Mouse (Mus musculus) kidney, adult 9 months (tissue): ENCODE measurements around the gene Arid1b.

Experiments
- DNase-seq: peaks from one replicate; pipeline ENCODE4 v3.0.0; 2022

Gene Arid1b

DNA sequence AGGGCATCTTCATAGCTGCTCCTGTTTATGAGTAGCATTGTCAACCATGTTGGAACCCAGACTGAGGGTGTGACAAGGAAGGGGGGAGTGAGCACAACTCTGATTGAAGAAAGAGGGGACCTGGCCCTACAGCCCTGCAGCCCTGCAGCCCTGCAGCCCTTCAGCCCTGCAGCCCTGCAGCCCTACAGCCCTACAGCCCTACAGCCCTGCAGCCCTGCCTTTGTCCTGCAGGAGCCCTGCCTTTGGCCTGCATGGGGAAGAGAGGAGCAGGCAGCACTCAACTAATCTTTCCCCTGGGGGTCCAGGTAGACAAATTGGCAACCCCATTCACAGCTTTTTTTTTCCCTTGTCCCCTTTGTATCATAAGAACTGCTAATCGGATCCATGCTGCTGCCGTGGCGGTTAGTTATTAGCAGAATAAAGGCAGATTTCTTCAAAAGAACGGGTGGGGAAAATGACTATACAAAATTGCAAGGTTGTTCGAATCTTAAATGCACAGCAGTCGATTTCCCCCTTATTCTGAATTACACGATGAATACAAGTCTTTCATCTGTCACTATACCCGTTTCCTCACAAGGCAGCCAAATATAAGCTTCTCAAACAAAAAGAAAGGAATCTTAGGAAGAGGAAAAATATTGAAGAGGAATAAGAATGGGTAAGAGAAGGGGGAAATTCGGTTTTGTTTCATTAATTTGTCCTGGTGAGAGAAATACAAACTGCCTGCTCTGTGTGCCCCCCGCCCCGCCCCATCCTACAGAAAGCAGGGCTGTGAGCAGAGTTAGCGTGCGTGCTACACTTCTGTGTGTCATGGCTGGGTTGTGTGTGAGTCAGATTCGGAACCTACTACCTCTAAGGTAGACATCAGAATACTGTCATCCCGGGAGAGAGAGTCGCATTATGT lies 260.8 kb downstream of the Arid1b start:
- no peak for DNase-seq

DNA sequence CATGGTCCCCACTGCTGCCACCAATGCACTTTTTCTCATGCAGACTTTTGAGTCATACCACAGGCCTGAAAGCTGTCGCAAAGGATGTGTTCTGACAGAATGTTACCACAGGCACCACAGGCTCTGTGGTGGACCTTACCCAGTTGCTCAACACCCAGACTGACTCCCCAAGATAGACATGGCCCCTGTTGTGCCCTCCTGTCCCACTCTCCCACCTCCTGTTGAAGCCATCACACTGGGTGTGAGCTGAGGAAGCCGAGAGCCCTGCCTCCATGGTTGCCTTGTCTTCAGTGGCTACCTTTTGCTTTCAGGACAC lies 261.4 kb downstream of the Arid1b start:
- DNase-seq = no peak

DNA sequence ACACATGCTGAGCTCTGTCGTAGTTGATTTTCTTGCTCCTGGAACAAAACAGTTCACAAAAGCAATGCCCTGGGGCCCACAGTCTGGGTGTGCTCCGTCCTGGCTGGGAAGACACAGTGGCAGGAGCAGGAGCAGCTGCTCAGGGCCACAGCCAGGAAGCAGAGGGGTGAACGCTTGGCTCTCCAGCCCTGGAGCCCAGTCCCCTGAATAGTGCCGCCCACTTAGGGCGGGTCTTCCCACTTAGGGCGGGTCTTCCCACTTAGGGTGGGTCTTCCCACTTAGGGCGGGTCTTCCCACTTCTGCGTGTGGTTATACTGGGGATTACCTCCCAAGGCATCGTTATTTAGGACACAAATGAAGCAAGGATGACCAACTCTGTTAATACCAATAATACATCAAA lies 264.8 kb downstream of the Arid1b start:
- no peak for DNase-seq

DNA sequence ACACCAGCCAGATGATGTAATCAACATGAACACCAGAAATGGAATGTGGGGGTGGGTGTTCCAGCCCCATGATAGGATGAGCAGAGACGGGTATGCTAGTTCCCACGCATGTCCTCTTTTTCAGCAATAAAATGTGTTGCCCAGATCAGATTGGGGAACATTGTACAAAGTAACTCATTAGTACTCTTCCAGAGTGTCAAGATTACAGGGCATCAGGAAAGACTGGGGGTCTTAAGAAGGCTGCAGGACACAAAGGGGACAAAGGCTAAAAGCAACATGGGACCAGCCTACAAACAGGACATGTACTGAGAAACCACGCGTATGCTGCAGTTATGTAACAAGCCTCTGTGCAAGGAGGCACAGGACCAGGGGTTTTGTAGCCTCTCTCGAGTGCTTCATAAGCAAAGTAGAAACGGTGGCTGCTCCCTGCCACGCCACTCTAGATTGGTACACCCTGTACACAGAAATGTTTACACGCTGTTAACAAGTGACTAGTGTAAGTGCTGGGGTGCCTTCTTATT lies 267.1 kb downstream of the Arid1b start:
- peak; percentile 41 for DNase-seq

DNA sequence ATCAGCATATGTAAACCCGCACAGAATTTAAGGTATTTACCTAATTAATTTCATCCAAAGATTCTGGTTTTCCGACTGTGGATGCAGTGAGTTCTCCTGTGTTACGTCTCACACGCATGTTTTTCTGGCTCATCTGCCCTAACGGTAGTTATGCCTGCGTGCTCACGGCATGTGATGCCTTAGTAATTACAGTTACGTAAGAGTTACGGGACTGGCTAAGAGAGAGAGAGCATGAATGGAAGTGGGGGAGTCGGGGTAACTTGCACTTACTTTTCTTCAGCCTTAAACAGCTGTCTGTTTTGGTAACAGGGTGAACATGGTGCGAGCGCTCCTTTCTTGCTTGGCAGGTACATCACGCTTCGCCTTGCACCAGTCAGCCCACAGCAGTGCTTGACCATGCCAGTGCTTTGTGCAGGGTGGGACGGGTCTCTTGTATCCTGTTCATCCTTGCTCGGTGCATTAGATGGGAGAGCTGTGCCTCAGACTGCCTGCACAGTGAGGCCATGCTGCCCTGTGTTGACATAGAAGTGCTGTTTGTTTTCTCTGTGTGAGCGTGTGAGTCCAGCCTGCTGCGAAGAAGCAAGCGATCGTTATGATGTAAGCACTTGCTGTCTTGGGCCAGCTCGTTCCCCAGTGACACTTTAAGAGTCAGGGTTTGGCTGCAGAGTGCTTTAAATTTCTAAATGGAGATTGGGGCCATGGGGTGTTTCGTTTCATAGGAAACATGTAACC lies 267.9 kb downstream of the Arid1b start:
- no peak for DNase-seq

DNA sequence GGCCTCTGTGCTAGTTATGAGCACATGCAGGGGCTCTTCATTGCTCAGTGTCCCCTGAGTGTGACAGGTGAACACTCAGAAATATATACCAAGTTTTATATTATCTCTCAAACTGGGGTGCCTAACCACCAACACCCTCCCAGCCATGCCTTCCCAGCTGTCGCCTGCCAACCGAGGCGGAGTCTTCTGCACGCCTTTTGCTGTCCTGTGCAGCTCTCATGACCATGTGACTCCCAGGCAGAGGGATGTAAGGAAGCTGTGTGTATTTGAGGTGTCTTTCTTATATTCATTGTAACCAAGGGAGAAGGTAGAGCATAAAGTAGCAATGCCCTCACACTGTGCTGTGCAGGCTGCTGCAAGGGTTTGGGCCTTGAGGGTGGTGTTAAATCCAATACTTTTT lies 268.7 kb downstream of the Arid1b start:
- no peak for DNase-seq

DNA sequence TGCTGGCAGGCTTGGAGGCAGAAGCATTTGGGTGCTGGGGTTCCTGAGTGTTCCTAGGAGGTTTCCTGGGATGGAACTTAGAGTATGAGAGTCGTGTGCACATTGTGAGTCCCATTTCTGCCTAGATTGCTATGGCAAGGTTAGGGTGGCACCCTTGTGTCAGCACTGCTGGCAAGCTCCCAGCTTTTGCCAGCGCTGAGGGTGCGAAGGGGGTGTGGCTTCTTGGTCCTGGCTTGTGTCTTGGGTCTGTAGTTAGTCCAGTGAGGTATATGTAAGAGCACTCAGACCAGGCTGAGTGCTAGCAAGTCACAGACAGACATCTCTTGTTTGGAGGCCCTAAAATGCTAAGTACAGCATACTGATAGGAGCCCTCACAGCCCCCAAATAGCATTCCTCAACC lies 270.7 kb downstream of the Arid1b start:
- DNase-seq = no peak

DNA sequence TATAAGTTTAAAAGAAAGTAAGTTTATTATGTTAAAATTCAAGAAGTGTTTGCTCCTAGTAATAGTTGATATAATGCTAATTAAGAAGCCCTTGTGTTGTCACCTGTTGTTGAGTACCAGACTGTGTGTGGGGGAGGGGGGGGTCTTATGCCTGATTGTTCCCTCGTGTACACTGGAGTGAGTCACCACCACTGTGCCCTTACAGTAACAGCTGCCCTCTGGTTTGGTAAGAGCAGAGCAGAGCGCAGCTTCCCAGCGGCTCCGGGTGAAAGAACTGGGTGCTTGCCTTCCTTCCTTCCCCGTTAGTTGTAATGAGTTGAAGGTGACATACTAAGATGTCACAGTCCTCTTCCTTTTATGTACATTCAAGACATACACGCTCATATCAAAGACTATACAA lies 271.5 kb downstream of the Arid1b start:
- DNase-seq = no peak

DNA sequence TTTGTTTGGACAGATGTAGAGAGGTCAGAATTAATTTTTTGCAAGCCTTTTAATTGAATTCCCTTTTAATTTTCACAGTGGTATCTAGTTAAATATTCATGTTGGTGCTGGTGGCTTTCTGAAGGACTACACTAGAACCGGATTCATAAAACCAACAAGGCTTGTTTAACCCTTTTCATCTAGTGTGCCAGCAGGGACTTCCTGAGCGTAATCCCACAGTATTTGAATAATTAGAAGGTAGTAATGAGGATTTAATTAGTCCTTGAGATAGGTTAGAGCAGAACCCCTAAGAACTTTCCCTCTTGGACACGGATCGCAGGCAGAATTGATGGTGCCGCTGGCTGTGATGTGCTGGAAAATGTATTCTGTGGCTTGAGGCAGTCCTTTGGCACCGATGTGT lies 273.6 kb downstream of the Arid1b start:
- no peak for DNase-seq

DNA sequence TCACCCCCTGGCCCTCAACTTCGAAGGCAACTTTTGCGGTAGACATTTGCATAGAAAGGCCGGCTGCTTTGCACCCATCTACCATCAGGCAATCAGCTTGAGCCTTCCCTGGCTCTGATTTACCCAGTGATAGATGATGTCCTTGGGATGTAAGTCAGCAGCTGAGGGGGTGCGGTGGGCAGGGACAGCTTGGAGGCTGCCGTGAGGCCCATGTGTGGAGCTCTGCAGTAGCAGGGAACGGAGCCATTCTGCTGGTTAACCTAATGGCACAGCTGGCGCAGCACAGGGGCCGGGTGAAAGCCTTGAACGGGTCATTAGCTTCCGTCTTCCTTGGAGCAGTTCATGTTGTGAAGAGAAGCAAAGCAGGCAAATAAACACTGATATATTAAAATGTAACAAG lies 275.2 kb downstream of the Arid1b start:
- DNase-seq = no peak

DNA sequence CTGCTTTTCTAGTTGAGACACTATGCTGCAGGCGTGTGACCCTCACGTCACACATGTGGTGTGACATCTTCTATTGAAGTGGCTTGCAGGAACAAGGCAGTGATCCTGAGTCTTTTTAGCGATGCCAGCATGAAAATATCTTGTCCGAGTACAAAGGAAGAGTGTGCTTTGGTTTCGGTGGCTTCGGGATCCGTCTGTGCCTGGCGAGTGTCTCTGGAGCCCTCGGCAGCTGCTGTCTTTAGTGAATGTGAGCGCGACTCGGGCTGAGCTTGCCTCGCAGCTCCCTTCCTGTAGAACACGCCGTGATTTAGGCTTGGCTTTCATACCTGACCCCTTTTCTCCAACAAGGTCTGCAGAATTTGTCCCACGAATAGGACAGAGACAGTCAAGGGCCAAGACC lies 275.6 kb downstream of the Arid1b start:
- DNase-seq = no peak

DNA sequence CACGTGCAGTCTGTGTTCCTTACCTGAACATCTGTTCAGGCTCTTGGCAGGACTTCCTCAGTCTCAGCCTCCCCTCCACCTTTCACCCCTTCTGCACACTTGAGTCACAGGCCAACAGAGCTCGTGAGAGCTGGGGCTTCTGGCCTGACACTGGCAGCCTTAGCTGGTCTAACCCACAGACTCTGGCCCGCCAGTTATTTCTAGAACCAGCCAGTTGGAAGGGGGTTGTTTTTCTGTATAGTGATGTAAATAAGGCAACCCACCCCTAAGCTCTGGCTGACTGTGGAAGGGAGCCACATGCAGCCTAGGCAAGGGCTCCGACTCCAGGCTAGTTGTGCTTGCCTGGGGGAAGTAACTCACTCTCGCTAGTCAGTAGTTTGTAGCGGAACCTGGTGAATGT lies 276.7 kb downstream of the Arid1b start:
- no peak for DNase-seq

DNA sequence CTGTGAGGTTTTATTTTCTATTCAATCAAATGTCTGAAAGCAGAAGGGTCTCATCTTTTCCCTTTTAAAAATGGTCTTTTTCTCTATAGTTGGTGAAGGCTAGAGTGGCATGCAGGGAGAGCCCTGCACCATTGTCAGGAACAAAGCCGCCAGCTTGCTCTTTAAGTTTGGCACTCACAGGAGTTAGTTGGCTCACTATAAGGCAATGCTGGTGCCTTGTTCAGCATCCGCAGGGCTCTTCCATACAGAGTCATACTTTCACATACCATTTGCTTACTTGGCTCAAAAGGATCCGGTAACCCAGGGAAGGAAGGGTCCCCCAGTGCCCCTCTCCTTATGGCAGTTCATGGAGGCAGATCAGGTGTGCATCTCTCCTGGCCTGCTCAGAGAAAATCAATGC lies 279.0 kb downstream of the Arid1b start:
- DNase-seq = no peak

DNA sequence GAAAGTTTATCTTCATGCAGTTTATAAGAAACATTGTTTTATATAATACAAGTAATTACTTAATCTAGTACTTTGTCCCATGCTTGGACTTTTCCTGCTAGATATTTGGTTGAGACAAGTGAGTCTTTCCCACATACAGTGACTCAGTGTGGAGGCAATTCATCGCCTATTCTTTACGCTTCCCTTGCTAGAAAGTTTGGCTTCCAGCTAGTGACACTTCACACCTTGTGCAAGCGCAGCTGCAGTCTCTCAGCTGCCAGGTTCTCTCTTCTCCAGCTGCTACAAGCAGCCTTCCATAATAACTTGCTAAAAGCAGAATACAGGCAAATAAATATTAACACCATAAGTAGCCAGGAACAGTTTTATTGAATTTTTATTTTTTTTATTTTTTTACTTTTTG lies 279.6 kb downstream of the Arid1b start:
- DNase-seq = no peak

DNA sequence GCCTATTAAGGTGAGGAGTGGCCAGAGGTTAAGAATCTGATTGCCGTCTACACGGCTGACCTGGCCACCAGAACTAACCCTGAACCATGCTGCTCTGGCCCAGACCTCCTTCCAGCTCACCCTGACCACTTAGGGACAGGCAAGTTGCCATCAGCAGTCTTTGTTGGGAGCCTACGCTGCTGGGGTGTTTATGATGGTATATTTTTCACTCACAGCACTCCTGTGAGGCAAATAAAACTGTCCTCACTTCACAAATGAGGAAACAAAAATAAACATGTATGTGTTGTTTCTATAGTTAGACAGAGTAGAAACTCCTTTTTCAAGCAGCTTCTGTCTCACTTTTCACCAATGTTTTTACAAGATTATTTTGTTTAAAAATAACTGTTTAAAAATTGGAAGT lies 280.3 kb downstream of the Arid1b start:
- no peak for DNase-seq

DNA sequence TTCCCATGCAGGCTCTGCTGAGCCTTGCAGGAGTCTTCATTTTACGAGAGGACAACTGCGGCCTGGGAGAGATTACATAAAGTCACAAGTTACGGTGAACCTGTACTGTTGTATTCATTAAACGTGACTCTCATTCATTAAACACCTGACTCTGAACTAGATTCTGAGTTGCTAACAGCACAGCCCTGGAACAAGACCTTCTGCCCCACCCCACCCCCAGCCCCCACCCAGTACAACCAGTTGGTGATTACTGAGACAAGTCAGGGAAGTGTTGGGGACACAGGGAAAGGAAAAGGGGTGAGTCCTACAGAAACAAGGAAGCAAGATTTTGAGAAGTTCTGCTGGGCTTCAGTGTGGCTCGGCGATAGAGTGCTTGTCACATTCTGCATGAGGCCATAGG lies 281.6 kb downstream of the Arid1b start:
- no peak for DNase-seq

DNA sequence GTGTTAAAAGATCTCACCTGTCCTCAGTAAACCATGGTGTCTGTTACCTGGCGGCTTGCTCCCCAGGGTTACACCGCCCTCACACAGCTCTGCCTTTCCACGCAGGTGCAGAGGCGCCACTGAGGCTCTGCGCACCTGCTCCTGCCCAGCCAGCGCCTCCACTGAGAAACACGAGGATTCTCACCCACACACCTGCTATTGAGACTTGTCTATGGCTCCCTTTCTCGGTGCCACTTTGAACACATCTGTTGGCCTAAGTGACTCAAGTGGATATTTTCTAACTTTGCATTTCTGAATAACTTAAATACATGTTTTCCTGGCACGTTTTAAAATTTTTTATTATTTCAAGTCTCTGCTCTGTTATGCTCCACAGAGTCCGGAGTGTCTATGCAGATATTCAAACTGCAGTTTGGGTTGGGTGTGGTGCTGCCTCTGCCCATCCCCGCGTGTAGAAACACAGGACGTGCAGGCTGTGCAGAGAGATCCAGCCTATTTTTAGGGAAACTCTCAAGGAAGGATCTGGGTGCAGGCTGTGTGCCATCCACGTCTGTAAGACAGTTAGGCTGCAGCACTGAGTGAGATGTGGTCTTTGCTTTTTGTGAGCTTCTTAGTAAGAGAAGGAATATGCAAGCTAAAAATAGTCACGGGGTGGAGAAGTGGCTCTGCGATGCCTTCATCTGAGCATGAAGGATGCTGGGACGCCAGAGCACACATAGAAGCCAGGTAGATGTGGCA lies 283.2 kb downstream of the Arid1b start:
- no peak for DNase-seq

DNA sequence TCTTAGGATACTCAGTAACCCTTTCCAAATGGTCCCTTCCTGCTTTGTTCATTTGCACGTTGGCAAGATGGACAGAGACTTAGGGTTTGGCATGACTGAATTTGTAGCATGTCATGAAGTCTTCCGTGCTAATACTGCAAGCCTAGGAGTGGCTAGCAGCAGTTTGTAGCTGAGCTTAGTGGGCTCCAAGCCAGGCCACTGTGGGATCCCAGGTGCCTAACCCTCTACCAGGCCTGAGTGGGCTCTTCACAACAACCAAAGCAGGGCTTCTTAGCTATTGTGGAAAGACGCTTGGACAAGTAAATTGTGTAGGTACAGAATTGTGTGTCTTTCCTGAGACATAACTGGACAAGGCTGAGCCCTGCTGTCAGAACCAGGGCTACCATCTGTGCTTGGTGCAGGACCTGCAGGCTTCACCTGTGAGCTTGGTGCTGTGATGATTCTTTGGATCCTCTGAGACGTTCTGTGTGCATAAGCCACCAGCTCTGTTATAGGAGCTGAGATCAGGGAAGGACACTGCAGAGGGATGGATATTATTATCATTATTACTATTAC lies 286.4 kb downstream of the Arid1b start:
- no peak for DNase-seq

DNA sequence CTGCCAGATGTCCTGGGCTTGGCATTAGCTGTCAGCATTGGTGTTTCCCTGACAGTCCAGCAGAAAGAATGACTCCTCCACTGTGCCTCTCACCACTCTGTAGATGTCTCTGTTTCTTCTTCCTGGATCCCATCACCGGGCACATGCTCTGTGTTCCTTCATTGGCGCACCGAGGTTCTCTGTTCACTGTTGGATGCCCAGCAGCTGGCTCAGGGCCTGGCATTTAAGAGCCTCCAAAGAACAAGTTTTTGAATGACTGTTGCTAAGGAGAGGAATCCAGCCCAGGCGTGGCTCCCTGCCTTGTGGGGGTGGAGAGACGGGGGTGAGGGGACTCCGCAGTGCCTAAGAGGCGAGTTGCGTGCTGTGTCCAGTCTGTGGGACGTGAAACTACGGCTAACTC lies 290.7 kb downstream of the Arid1b start:
- no peak for DNase-seq

DNA sequence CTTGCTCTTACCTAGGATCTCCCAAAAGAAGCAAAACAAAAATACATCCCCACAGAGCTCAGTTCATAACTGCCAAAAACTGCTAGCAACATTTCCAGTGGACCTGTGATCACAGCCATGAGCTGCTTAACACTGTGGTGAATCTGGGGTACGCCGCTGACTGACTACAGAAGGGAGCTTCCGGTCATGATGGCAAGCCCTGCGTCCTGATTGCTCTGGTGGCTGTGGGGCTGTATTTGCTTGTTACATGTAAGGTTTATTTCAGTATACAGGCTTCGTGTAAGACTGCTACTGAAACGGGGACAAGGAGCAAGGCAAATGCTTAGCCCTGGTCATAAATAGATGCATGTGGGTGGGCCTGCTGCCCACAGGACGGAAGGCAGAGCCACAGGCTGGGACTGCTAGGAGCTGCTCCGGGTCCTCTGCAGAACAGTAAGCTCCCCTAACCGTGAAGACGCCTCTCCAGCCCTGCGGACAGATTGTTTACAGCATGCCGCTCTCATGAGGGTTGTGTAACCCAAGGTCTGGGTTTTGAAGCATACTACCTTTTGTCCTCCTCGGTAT lies 291.8 kb downstream of the Arid1b start:
- DNase-seq = no peak

DNA sequence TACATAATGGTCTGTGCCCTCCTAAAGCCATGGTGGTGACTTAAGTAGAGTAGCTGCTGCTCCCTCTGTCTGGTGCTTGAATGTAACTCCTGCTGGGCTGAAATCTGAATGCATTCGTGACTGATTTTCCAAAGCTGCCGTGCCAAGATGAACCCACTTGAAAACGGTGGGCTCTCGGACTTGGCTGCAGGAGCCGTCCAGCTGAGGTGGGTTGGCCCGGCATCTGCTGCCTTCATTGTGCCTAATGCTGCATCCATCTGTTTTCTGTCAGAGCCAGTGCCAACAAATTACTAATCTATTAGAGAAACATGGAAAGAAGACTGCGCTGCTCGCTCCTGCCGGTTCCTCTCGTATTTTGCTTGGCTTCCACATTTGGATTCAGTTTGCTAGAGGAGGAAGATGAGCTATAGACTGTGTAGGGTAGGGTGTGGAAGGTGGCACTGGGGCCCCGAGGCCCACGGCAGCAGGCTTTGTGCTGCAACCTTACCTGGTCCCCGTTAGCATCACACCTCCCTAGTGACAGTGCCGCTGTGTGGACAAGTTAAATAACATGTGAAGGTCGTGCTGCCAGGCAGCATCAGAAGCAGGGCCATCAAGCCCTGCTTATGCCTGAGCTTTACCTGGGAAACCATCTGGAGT lies 292.6 kb downstream of the Arid1b start:
- no peak for DNase-seq

DNA sequence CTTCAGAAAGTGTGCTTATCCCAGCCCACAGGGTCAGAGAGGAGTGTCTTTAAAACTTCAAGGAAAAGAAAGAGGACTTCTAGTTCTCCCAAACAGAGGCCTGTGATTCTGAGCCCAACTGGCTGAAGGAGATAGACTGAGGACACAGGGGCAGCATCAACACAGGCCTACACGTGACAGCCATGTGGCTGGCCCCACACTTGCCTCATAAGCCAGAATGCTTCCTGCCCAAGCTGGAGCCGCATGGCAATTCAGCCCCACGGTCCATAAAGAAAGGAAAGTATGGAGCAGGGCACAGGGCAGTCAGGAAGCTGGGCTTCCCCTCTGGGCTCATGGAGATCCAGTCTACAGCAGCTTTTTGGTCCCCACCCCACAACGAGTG lies 293.1 kb downstream of the Arid1b start:
- no peak for DNase-seq

DNA sequence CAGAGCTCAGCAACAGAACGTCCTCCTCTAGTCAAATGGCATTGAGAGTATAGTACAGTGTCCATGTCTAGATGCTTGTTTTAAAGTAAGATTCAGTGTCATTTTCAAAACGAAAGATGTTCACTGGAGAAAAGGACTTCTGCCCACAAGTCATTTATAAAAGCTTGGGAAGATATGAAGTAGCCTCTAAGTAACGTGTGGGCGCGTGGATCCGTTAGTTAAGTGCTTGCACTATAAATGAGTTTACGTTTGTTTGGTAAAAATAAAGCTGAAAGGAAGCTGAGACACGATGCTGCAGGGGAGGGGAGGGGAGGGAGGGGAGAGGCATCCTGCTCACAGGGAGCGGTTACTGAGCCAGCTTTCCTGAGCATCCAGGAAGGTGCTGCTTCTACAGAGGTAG lies 293.5 kb downstream of the Arid1b start:
- DNase-seq = no peak
